Mouse (Mus musculus) liver, embryonic 11.5 days (tissue): ENCODE results near the gene Ylpm1. TPM values are rescaled to one million over a fixed set of nuclear protein-coding genes. Genes with fewer than 3 reads are reported as not detected.

ENCODE experiments used
- ATAC-seq: fragments of 200-750 bp; cut with Nextera tagmentation; replicated peaks from 2 replicates; pipeline ENCODE4 v1.8.0; 2017; ENCODE audit warnings: moderate number of reproducible peaks, mild to moderate bottlenecking, moderate TSS enrichment, moderate library complexity; ENCODE audit not compliant: low FRiP score
- DNase-seq: peaks from one replicate; pipeline ENCODE4 v3.0.0-alpha.2; 2017; ENCODE audit warnings: low spot score
- H3K27ac ChIP-seq: fragments of 300-500 bp; sonication (generic); 2 replicates; pipeline ENCODE4 v1.5.1; 2014; ENCODE audit warnings: mild to moderate bottlenecking, low read depth, low read length, control low read depth
- H3K27me3 ChIP-seq: fragments of 300-500 bp; sonication (generic); replicated peaks from 2 replicates; pipeline ENCODE4 v1.6.1; 2014; ENCODE audit warnings: low read length, mixed read lengths; ENCODE audit not compliant: control insufficient read depth, insufficient read depth
- H3K36me3 ChIP-seq: fragments of 300-500 bp; sonication (generic); 2 replicates; pipeline ENCODE4 v1.6.1; 2014; ENCODE audit warnings: mild to moderate bottlenecking, low read length, moderate library complexity, mixed read lengths; ENCODE audit not compliant: control insufficient read depth, insufficient read depth
- H3K4me1 ChIP-seq: fragments of 300-500 bp; sonication (generic); replicated peaks from 2 replicates; pipeline ENCODE4 v1.6.1; 2014; ENCODE audit warnings: low read length, mixed read lengths; ENCODE audit not compliant: control insufficient read depth, insufficient read depth
- H3K4me2 ChIP-seq: fragments of 300-500 bp; sonication (generic); 2 replicates; pipeline ENCODE4 v1.6.1; 2014; ENCODE audit warnings: mild to moderate bottlenecking, control low read depth, moderate library complexity
- H3K4me3 ChIP-seq: fragments of 300-500 bp; sonication (generic); 2 replicates; pipeline ENCODE4 v1.5.1; 2014; ENCODE audit warnings: low read depth, low read length, control low read depth
- H3K9ac ChIP-seq: fragments of 300-500 bp; sonication (generic); 2 replicates; pipeline ENCODE4 v1.6.1; 2014; ENCODE audit warnings: low read depth, low read length, control low read depth
- H3K9me3 ChIP-seq: fragments of 300-500 bp; sonication (generic); 2 replicates; pipeline ENCODE4 v1.6.1; 2016; ENCODE audit warnings: low read length, inconsistent platforms, mixed read lengths; ENCODE audit not compliant: control insufficient read depth
- WGBS: fragments of 180-500 bp; shearing (Covaris S2); extraction: QIAGEN DNeasy Blood & Tissue Kit; methylation state at CpG from one replicate; pipeline ENCODE4 v1.1.7; 2014; 5-methylcytosine and 5-hydroxymethylcytosine counted together
- polyA plus RNA-seq: library from polyadenylated mRNA; unstranded; fragments of >200 nt; fragmentation: Nextera tagmentation; extraction: Ambion mirVana; gene quantifications from 2 replicates; pipeline ENCODE4 v1.2.1, GENCODE M21; 2014

Ylpm1 gene
- polyA plus RNA-seq, 1 experiment from 2014 or later = 30.7 TPM

DNA sequence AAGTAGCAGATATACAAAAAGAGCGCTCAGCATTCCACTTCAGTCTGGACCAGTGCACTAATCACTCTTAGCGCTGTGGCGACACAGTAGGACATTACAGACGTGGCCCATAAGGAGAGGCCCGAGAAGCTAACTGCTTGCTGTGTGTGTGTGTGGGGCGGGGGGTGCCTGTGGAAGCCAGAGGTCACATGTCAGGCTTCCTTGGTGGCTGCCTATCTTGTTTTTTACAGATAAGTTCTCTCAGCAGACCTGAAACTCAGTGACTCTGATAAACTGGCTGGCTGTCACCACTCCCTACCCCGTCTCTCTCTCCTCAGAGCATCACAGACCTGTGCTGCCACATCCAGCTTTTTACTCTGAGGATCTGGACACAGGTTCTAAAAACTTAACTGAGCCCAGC is 33.5 kb upstream of the Ylpm1 start:
- Histone ChIP-seq H3K9me3 (no peaks in the 10 kb centered on the region), H3K4me1 (peaks cover 20% of the 10 kb centered on the region), H3K4me3 (peak overlapping the region; percentile 12; the same call in 1 of the 2 replicates), H3K27me3 (no peaks in the 10 kb centered on the region), H3K27ac (peak overlapping the region; percentile 84), H3K4me2 (peak overlapping the region; percentile 57), H3K36me3 (peaks cover 5% of the 10 kb centered on the region), H3K9ac (peak overlapping the region; percentile 58; the same call in 1 of the 2 replicates)
- ATAC-seq (peak; percentile 99), DNase-seq (no peak)
- WGBS = 42% methylated on average over 7 of the region's 7 CpGs

DNA sequence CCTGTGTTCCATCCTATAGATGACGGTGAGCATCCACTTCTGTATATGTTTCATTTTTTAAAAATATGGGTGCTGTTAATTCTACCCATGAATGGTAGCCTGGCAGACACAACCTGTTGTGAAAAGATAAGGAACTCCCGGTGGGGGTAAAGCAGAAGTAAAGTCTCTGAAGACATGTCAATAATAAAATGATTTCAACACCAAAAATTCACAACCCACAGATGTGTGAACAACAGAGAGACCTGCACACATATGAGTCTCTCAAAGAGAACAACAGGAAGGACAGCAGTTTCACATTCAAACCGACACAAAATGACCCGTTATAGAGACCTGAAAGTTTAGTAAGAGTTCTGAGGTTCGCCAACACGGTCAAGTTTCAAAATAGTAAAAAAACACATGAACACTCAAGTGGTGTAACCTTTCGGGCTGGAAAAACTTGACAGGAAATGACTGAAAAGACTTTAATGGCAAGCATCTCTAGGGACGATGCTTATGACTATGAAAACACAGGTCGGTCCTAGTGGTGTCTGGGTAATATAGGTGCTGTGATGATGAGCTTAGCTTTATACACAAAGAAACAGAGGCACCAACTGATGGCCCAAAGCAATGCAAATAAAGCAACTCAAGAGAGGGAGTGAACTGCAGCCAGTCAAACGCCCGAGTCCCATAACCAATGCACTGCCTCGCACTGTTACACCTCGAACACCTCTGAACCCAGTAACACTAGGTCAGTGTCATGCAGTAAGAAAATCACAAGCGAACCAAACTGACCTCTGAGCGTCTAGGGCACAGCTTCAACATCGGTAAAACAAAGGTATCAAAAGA is 27.1 kb upstream of the Ylpm1 start:
- peaks cover 6% of the 10 kb centered on the region for H3K36me3 ChIP-seq
- H3K4me3 ChIP-seq = peak overlapping the region; percentile 76
- WGBS = 56% methylated on average over 16 of the region's 16 CpGs
- peak overlapping the region; percentile 75 for H3K4me2 ChIP-seq
- H3K9me3 ChIP-seq = no peaks in the 10 kb centered on the region
- peak overlapping the region; percentile 73 for H3K27ac ChIP-seq
- peak overlapping the region; percentile 91 for H3K9ac ChIP-seq
- H3K4me1 ChIP-seq = peaks cover 9% of the 10 kb centered on the region
- ATAC-seq = peak; percentile 70
- no peak for DNase-seq
- H3K27me3 ChIP-seq = no peaks in the 10 kb centered on the region

DNA sequence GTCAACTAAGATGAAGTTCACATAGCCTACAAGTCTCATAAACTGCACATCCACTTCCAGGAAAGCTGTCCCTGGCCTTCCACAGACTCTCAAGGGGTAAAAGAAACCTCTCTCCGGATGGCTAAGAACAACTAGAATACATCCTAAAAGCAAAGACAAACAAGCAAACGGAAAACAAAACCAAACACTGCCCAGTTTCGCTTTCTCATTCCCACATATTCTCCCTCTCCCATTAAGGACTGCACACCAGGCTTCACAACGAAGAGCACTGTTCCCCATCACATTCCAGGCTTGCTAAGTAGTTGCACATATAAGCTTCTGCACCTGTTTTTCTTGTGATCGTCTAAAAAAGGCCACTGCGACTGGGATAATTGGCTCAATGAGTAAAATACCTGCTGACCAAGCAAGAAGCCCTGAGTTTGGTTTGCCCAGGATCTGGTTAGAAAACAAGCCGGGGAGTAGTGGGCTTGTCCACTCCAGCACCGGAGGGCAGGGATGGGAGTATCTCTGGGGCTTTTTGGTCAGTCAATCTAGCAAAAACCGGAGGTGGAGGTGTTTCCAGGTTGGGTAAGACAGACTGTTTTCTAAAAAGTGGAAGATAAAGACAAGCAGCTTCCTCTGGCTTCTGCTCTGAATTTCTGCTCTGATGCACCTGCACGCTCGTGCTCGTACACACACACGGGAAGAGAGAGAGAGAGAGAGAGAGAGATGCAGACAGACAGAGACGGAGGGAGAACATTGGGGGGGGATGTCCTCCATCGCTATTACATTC is 26.3 kb upstream of the Ylpm1 start:
- H3K27ac ChIP-seq = peak overlapping the region; percentile 73
- peak overlapping the region; percentile 91 for H3K9ac ChIP-seq
- ATAC-seq = peak; percentile 11; the same call in 1 of the 2 replicates
- peaks cover 11% of the 10 kb centered on the region for H3K36me3 ChIP-seq
- peaks cover 9% of the 10 kb centered on the region for H3K4me1 ChIP-seq
- peak overlapping the region; percentile 76 for H3K4me3 ChIP-seq
- H3K27me3 ChIP-seq = no peaks in the 10 kb centered on the region
- 17% methylated on average over 15 of the region's 15 CpGs for WGBS
- peak overlapping the region; percentile 75 for H3K4me2 ChIP-seq
- DNase-seq = no peak
- no peaks in the 10 kb centered on the region for H3K9me3 ChIP-seq

DNA sequence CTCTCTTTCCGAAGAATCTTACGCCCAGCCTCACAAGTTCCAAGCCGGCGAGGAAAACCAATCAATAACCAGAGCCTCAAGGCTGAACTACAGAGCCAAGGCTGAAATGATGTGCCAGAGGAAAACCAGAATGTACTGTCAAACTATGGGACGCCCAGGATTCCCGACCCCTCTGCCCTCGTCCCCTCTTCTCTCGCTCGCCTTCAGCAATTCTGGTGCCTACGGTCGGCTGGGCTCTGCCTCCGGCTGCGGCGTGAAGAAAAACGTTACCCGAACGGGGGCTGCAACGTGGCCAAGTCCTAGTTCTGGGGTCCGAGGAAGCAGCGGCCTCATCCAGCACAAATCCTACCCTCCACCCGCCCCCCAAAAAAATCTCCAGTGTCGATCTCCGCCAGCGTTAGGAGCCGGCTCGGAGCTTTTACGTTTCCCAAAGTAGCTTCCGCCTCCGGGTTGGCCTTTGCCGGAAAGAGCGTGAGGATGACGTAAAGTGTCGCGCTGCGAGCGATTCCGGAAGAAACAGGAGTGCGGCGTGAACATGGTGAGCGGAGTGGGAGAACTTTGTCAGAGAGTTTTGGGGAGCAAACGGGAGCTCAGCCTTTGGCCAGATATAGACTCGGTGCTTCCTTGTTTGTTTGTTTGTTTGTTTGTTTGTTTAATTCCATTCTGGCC is 25.6 kb upstream of the Ylpm1 start, which contains the start of the genes Fcf1 and Arel1:
TSS of gene Fcf1 (plus strand) at position 470 of the 669 bp plus-strand sequence.
TSS of gene Arel1 (minus strand) at position 473 of the 669 bp plus-strand sequence.
- WGBS = under 1% methylated on average over 42 of the region's 42 CpGs
- Histone ChIP-seq H3K27ac (peak within 1 kb of the TSS; percentile 73), H3K36me3 (peaks cover 18% of the 10 kb centered on the region), H3K9ac (peak within 1 kb of the TSS; percentile 91), H3K27me3 (no peaks in the 10 kb centered on the region), H3K9me3 (no peaks in the 10 kb centered on the region), H3K4me3 (peak within 1 kb of the TSS; percentile 76), H3K4me2 (peak within 1 kb of the TSS; percentile 77), H3K4me1 (peaks cover 9% of the 10 kb centered on the region)
- peak; percentile 80 for ATAC-seq
- peak; percentile 84 for DNase-seq

DNA sequence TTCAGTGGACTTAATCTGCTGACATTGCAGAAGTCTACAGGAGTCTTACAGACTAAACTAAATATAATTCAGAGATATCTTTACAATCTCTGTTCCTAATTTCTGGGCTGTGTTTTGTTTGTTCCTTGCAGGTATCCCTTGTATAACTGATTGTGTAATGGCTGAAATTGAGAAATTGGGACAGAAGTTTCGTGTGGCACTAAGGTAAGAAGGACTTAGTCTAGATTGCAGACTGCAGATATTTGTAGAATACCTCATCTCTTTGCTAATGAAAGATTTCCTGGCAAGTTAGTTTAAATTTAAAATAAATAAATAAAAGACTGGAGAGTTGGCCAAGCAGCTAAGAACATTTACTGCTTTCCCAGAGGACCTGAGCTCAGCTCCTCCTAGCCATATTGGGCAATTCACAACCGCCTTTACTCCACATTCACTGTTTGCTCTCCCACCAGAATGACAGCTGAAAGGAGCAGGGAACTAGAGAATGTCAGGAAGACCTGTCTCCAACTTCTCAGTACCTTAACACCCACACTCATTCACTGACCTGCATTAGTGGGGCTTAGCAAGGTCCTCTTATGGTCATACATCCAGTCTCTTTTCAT is 16.8 kb upstream of the Ylpm1 start:
- Histone ChIP-seq H3K4me3 (no peak overlapping the region), H3K9me3 (no peaks in the 10 kb centered on the region), H3K27me3 (no peaks in the 10 kb centered on the region), H3K4me1 (no peaks in the 10 kb centered on the region), H3K36me3 (peaks cover 43% of the 10 kb centered on the region), H3K9ac (no peak overlapping the region), H3K4me2 (no peak overlapping the region), H3K27ac (no peak overlapping the region)
- 92% methylated on average over 2 of the region's 2 CpGs for WGBS
- ATAC-seq (no peak), DNase-seq (no peak)

DNA sequence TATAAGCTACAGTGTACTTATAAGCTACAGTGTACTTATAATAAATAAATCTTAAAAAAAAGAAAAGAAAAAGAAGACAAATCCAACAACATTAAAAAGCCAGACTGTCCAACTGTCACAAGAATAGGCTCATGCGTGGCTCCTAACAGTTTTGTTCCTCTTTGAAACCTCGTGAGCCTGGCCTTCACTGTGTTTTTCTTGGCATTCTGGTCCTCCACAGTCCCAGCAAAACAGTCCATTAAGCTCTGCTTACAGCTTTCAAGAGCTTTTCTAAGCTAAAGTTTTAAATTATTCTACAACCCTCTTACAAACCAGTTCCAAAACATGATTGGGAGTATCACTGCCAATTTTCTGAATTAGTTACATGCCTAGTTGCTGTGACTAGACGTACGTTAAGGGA is 6.7 kb upstream of the Ylpm1 start:
- Histone ChIP-seq H3K9me3 (no peaks in the 10 kb centered on the region), H3K4me1 (no peaks in the 10 kb centered on the region), H3K27ac (no peak overlapping the region), H3K36me3 (no peaks in the 10 kb centered on the region), H3K9ac (no peak overlapping the region), H3K4me2 (no peak overlapping the region), H3K27me3 (no peaks in the 10 kb centered on the region; the same call in 1 of the 2 replicates), H3K4me3 (no peak overlapping the region)
- WGBS = 67% methylated on average over 4 of the region's 4 CpGs
- DNase-seq (no peak), ATAC-seq (no peak)

DNA sequence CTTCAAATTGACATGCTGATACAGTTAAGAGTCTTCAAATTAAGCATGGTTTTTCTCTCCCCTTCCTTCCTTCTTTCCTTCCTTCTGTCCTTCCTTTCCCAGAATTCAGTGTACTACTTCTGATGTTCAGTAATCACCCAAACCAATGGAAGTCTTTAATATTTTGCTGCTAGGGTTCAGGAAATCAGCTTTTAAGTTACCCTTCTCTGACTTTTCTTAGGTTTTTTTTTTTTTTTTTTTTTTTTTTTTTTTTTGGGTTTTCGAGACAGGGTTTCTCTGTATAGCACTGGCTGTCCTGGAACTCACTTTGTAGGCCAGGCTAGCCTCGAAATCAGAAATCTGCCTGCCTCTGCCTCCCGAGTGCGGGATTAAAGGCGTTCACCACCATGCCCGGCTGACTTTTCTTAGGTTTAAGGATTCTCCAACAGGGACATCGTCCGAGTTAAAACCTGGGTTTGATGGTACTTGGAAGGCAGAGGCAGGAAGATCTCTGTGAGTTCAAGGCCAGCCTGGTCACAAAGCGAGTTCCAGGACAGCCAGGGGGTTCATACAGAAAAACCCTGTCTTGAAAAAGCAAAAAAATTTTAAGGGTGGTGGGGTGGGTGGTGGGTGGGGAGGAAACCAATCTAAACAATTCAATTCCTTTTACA is 884 bp upstream of the Ylpm1 start:
- Histone ChIP-seq H3K9me3 (no peaks in the 10 kb centered on the region), H3K36me3 (no peaks in the 10 kb centered on the region; the same call in 1 of the 2 replicates), H3K27ac (no peak overlapping the region), H3K4me3 (peak overlapping the region; percentile 94; the same call in 1 of the 2 replicates), H3K27me3 (no peaks in the 10 kb centered on the region), H3K4me1 (peaks cover 19% of the 10 kb centered on the region), H3K4me2 (peak overlapping the region; percentile 58), H3K9ac (peak overlapping the region; percentile 28; the same call in 1 of the 2 replicates)
- WGBS = 87% methylated on average over 8 of the region's 9 CpGs
- DNase-seq = no peak
- ATAC-seq = no peak
